Mouse (Mus musculus) adrenal gland, adult 8-10 months (tissue): ENCODE measurements at regions not wholly inside any gene's neighbourhood (a gene's known extent, or its start where the extent isn't known, plus 50 kb on each side); places are given as distances from the start of the nearest gene placed in this dataset.
"Not testable (repeated sequence)": the region's sequence is repeated elsewhere in the genome, so short reads cannot be mapped to it uniquely, and the experiment has no call there.

ENCODE experiments used
- DNase-seq: peaks from one replicate; pipeline ENCODE4 v3.0.0; 2022

DNA sequence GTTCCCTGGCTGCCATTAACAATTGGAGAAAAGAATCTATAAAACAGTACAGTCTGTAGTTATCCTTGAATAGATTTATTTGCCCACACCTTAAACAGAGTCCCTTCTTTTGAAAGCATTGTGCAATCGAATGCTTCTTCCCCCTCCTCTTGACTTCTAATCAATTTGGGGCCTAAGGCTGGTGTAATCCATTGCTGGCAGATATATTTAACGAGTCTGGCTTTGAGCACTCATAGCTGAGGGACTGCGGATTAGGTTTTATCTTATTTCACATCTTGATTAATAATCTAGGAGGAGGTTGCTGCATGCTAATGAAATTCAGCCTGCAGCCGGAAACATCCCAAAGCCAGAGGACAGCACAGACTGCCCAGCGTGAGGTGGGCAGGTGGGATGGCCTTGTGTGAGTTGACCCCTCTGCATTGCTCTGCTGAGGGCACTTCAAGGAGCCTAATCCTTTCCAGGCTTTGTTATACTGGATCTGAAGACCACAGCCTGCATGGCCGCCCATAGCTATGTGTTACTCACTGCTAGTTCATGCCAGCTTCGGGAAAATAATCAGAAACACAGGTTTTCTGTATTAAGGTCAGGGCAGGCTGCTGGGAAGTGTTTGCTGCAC lies 163.6 kb downstream of the Mterf1b start:
- DNase-seq = no peak

GRCm38 (mm10) chr5:4356555-4357273 lies 164.5 kb downstream of the Mterf1b start:
- DNase-seq = not testable (repeated sequence)

- not testable (repeated sequence) for DNase-seq
Measured at GRCm38 (mm10) chr5:4361547-4361946, 169.4 kb downstream of the Mterf1b start.

- DNase-seq = not testable (repeated sequence)
Measured at GRCm38 (mm10) chr5:4384719-4385118, 192.6 kb downstream of the Mterf1b start.

DNA sequence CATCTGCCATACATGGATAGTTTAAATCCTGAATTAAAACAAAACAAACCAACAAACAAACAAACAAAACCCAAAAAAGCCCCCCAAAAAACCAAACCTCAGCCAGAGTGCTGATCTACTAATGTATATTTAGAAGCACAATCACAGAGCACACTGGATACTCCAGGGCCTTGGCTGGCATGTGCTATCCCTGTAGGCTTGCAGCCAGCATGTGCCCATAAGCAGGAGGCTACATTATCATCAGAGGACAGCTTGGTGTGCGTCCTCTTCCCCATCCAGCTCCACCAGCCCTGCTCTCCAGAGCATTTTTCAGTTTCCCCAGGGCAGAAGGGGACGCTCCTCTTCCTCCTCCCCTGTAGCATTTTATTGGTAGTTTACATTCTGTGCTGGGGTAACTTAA lies 198.9 kb downstream of the Mterf1b start:
- no peak for DNase-seq

- not testable (repeated sequence) for DNase-seq
Measured at GRCm38 (mm10) chr5:4394353-4395052, 202.3 kb downstream of the Mterf1b start.

DNA sequence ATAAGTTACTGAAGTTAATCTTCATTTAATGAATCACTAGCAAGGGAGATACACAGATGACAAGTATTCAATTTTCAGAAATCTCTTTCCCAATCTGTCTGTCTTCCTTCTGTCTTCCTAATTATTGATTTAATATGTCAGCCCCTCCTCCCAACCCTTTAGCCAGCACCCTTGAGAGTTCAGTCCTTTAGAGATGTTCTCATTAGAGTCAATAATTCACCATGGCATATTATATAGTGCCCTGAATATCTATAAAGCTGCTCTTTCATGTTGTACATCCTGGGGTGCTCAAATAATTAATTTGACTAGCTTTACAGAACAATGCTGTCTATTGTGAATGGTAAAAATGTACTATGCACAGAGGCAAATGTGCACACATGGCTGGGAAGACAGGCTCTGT lies 205.9 kb downstream of the Mterf1b start:
- DNase-seq = no peak

DNA sequence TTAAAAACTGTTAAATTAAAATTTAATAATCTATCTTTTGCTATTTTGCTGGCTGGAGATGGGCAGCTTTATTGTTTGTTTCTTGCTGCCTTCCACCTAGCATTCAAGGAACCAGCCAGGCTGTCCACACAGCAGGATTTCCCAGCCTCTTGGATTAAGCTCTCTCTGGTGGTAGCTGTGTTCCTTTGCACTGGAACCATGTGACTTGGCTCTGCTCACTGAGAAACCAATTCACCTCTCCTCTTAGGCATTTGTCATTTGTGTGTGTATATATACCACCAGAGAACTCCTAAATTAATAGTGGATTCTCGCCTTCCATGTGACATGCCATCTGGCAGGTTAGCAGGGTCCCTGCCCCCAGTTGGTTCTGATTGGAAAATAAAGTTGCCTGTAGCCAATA lies 225.6 kb downstream of the Mterf1b start:
- DNase-seq = no peak
